Comparison of ENCODE assay signal across 8 mouse cellular contexts in the genomic region with DNA sequence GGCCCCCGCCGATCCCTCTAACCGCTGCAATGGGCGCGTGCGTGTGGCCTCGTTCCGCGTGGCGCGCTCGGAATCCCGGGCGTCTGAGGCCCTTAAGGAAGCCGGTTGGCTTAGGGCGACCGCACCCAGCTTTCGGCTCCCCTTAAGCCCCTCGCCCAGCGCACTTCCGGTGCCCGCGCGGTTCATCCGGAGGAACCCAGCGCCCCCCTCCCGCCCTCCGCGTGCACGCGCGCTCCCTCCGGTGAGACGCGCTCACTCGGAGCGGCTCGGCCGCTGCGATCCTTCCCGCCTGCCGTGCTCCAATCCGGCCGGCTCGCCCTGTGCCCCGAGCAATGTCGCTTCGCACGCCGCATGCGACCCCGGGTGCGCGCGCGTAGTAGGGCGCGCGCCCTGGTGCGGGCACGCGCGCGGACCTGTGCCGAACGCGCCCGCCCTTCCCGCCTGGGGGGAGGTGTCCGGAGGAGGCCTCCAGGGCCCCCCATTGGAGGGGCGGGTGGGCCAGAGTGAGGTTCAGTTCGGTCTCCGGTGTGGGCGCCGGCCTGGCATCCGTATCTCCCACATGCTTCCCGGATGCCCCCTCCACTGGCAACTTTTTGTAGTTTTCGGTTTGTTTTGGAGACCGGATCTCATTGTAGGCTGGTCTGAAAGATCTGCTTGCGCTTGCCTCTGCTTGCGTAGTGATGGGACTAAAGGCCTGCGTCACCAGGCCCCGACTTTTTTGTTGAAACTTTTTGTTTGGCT. TPM values are rescaled to one million over a fixed set of nuclear protein-coding genes. Genes with fewer than 3 reads are reported as not detected.
DNase-seq lines count a peak whose midpoint lies in the region; ATAC-seq and TF ChIP-seq lines count a peak whose summit lies in the region.

No protein-coding gene starts in this region.

- H3K4me1 ChIP-seq in forebrain, embryonic 14.5 days (ENCODE audit: control insufficient read depth, insufficient read depth, low read length), result peaks cover 48% of the 10 kb centered on the region
- peaks cover 62% of the 10 kb centered on the region for H3K4me1 ChIP-seq in hindbrain, embryonic 14.5 days (replicated peaks; ENCODE audit: control insufficient read depth, insufficient read depth, low read length)
- H3K4me1 ChIP-seq in liver, embryonic 11.5 days (replicated peaks; ENCODE audit: control insufficient read depth, insufficient read depth, low read length), result peaks cover 53% of the 10 kb centered on the region

- H3K27ac ChIP-seq in forebrain, embryonic 14.5 days (ENCODE audit: low read depth, low read length), result peak overlapping the region; percentile 99
- H3K27ac ChIP-seq in hindbrain, embryonic 14.5 days, result peak overlapping the region; percentile 100
- H3K27ac ChIP-seq in liver, embryonic 11.5 days (ENCODE audit: low read depth, low read length), result peak overlapping the region; percentile 100

- peak overlapping the region; percentile 97 for H3K4me3 ChIP-seq in forebrain, embryonic 14.5 days (ENCODE audit: low read depth, low read length)
- H3K4me3 ChIP-seq in hindbrain, embryonic 14.5 days (replicated peaks; ENCODE audit: low read length), result peak overlapping the region; percentile 95
- H3K4me3 ChIP-seq in liver, embryonic 11.5 days (ENCODE audit: low read depth, low read length), result peak overlapping the region; percentile 99
- peak overlapping the region; percentile 98 for H3K4me3 ChIP-seq in myocyte

- peak; percentile 2; the same call in 1 of the 2 replicates for ATAC-seq in frontal cortex, adult (ENCODE audit: low TSS enrichment)
- ATAC-seq in forebrain, embryonic 14.5 days, result peak; percentile 35
- peak; percentile 9 for ATAC-seq in hindbrain, embryonic 14.5 days (ENCODE audit: low FRiP score)
- ATAC-seq in liver, embryonic 11.5 days (replicated peaks; ENCODE audit: low FRiP score), result peak; percentile 21

- no peak for TF ChIP-seq POLR2A in myocyte (IDR thresholded peaks at IDR 0.05; ENCODE audit: insufficient read length, low read depth)

- no peaks in the 10 kb centered on the region for H3K27me3 ChIP-seq in forebrain, embryonic 14.5 days (replicated peaks; ENCODE audit: control insufficient read depth, insufficient read depth, low read length)
- no peaks in the 10 kb centered on the region for H3K27me3 ChIP-seq in hindbrain, embryonic 14.5 days (ENCODE audit: control insufficient read depth, insufficient read depth, low read length)
- no peaks in the 10 kb centered on the region for H3K27me3 ChIP-seq in liver, embryonic 11.5 days (replicated peaks; ENCODE audit: control insufficient read depth, insufficient read depth, low read length)
- H3K27me3 ChIP-seq in myocyte (ENCODE audit: control insufficient read depth, insufficient read depth, insufficient read length), result no peaks in the 10 kb centered on the region

- under 1% methylated on average over 69 of the region's 83 CpGs for WGBS in forebrain, embryonic 14.5 days
- under 1% methylated on average over 77 of the region's 83 CpGs for WGBS in hindbrain, embryonic 14.5 days
- WGBS in liver, embryonic 11.5 days, result under 1% methylated on average over 83 of the region's 83 CpGs

- H3K36me3 ChIP-seq in forebrain, embryonic 14.5 days (ENCODE audit: control insufficient read depth, insufficient read depth, low read length), result peaks cover 33% of the 10 kb centered on the region
- H3K36me3 ChIP-seq in hindbrain, embryonic 14.5 days (replicated peaks; ENCODE audit: control insufficient read depth, insufficient read depth), result peaks cover 36% of the 10 kb centered on the region
- peaks cover 37% of the 10 kb centered on the region for H3K36me3 ChIP-seq in liver, embryonic 11.5 days (ENCODE audit: control insufficient read depth, insufficient read depth, low read length)
- peaks cover 16% of the 10 kb centered on the region for H3K36me3 ChIP-seq in myocyte (ENCODE audit: control insufficient read depth, insufficient read depth)

- no peak for DNase-seq in frontal cortex, postnatal 36 days (ENCODE audit: low spot score in 2 of 2)
- DNase-seq in c-Kit-negative CD71-positive TER-119-positive erythroid progenitor cells, embryonic 14.5 days (ENCODE audit: low read depth, low spot score), result peak; percentile 42
- peak; percentile 80 for DNase-seq in forebrain, embryonic 14.5 days (ENCODE audit: low spot score)
- peak; percentile 72 for DNase-seq in hindbrain, embryonic 14.5 days (ENCODE audit: low spot score)
- DNase-seq in liver, embryonic 11.5 days (ENCODE audit: low spot score), result peak; percentile 77
- DNase-seq in thymus, adult 18-20 months, result peak; percentile 69 to 78

- H3K9ac ChIP-seq in forebrain, embryonic 14.5 days (ENCODE audit: low read length), result peak overlapping the region; percentile 94
- peak overlapping the region; percentile 98 for H3K9ac ChIP-seq in hindbrain, embryonic 14.5 days
- peak overlapping the region; percentile 99 for H3K9ac ChIP-seq in liver, embryonic 11.5 days (ENCODE audit: low read depth, low read length)

- no peaks in the 10 kb centered on the region for H3K9me3 ChIP-seq in forebrain, embryonic 14.5 days (replicated peaks; ENCODE audit: control insufficient read depth, low read length)
- H3K9me3 ChIP-seq in hindbrain, embryonic 14.5 days (ENCODE audit: control insufficient read depth, low read length), result no peaks in the 10 kb centered on the region
- H3K9me3 ChIP-seq in liver, embryonic 11.5 days (ENCODE audit: control insufficient read depth, low read length), result no peaks in the 10 kb centered on the region

- peak overlapping the region; percentile 83 for H3ac ChIP-seq in myocyte (ENCODE audit: control insufficient read depth, insufficient read length)

- peak overlapping the region; percentile 82 for H3K4me2 ChIP-seq in forebrain, embryonic 14.5 days (ENCODE audit: low read length)
- peak overlapping the region; percentile 98 for H3K4me2 ChIP-seq in hindbrain, embryonic 14.5 days (replicated peaks)
- H3K4me2 ChIP-seq in liver, embryonic 11.5 days, result peak overlapping the region; percentile 99
- H3K4me2 ChIP-seq in myocyte (ENCODE audit: low read depth), result peak overlapping the region; percentile 96

- H3K79me2 ChIP-seq in myocyte (ENCODE audit: control insufficient read depth, insufficient read depth), result peaks cover 50% of the 10 kb centered on the region

TF ChIP-seq in myocyte, 11 proteins besides CTCF, POLR2A, EP300 and RAD21:
- TF ChIP-seq POLR2AphosphoS2 (IDR thresholded peaks at IDR 0.05; ENCODE audit: insufficient read length, low read depth) (no peak), E2F4 (IDR thresholded peaks at IDR 0.05; ENCODE audit: insufficient read depth) (no peak), MYOG (IDR thresholded peaks at IDR 0.05; ENCODE audit: control insufficient read depth in 1 of 3, insufficient read depth in 1 of 3, insufficient read length in 2 of 3, low read depth in 2 of 3) (no peak), CEBPB (IDR thresholded peaks at IDR 0.05; ENCODE audit: insufficient read depth, poor library complexity, severe bottlenecking) (no peak), USF1 (IDR thresholded peaks at IDR 0.05; ENCODE audit: low read depth) (no peak), REST (IDR thresholded peaks at IDR 0.05; ENCODE audit: insufficient read depth, insufficient read length) (no peak), TCF3 (IDR thresholded peaks at IDR 0.05; ENCODE audit: insufficient read length, low read depth) (no peak), MYOD1 (IDR thresholded peaks at IDR 0.05; ENCODE audit: control insufficient read depth in 1 of 3, insufficient read length in 2 of 3, low read depth in 2 of 3) (no peak), SRF (IDR thresholded peaks at IDR 0.05; ENCODE audit: control insufficient read depth, insufficient read length, low read depth) (no peak), TCF12 (IDR thresholded peaks at IDR 0.05; ENCODE audit: insufficient read depth, poor library complexity, severe bottlenecking) (no peak), MAX (IDR thresholded peaks at IDR 0.05; ENCODE audit: low read depth) (no peak)

RNA-seq across cellular contexts. Expression of a gene that starts 0.7 kb away (rescaled TPM):
- 98.2 and 109 TPM in 2 replicates for polyA plus RNA-seq in forebrain, embryonic 14.5 days (2014; fragmentation: Nextera tagmentation; extraction: Ambion mirVana)
- polyA plus RNA-seq in hindbrain, embryonic 14.5 days (2014; fragmentation: Nextera tagmentation; extraction: Ambion mirVana), result 59.5 and 62.6 TPM in 2 replicates
- 329 and 336 TPM in 2 replicates for polyA plus RNA-seq in liver, embryonic 11.5 days (2014; fragmentation: Nextera tagmentation; extraction: Ambion mirVana)
- polyA plus RNA-seq in myocyte (2012; fragmentation: generic; extraction: Trizol), result 158 TPM

RNA-seq across cellular contexts. Expression of a gene that starts 19.3 kb away (rescaled TPM):
- 16.9 and 17.1 TPM in 2 replicates for polyA plus RNA-seq in forebrain, embryonic 14.5 days (2014; fragmentation: Nextera tagmentation; extraction: Ambion mirVana)
- 10.1 and 12.8 TPM in 2 replicates for polyA plus RNA-seq in hindbrain, embryonic 14.5 days (2014; fragmentation: Nextera tagmentation; extraction: Ambion mirVana)
- 50.9 and 52.4 TPM in 2 replicates for polyA plus RNA-seq in liver, embryonic 11.5 days (2014; fragmentation: Nextera tagmentation; extraction: Ambion mirVana)
- polyA plus RNA-seq in myocyte (2012; fragmentation: generic; extraction: Trizol), result 0.22 TPM

RNA-seq across cellular contexts. Expression of a gene that starts 19.5 kb away (rescaled TPM):
- polyA plus RNA-seq in forebrain, embryonic 14.5 days (2014; fragmentation: Nextera tagmentation; extraction: Ambion mirVana), result 224 and 298 TPM in 2 replicates
- polyA plus RNA-seq in hindbrain, embryonic 14.5 days (2014; fragmentation: Nextera tagmentation; extraction: Ambion mirVana), result 288 and 294 TPM in 2 replicates
- 17.6 and 20.9 TPM in 2 replicates for polyA plus RNA-seq in liver, embryonic 11.5 days (2014; fragmentation: Nextera tagmentation; extraction: Ambion mirVana)
- polyA plus RNA-seq in myocyte (2012; fragmentation: generic; extraction: Trizol), result 5.4 TPM

RNA-seq across cellular contexts. Expression of a gene that starts 31.1 kb away (rescaled TPM):
- 0.36 TPM in 1 of 2 replicates, not detected in the other for polyA plus RNA-seq in forebrain, embryonic 14.5 days (2014; fragmentation: Nextera tagmentation; extraction: Ambion mirVana)
- polyA plus RNA-seq in hindbrain, embryonic 14.5 days (2014; fragmentation: Nextera tagmentation; extraction: Ambion mirVana), result 0.47 TPM in 1 of 2 replicates, not detected in the other
- polyA plus RNA-seq in liver, embryonic 11.5 days (2014; fragmentation: Nextera tagmentation; extraction: Ambion mirVana), result 11.1 and 11.8 TPM in 2 replicates
- polyA plus RNA-seq in myocyte (2012; fragmentation: generic; extraction: Trizol), result not detected

RNA-seq across cellular contexts. Expression of a gene that starts 34.2 kb away (rescaled TPM):
- 0.41 and 0.51 TPM in 2 replicates for polyA plus RNA-seq in forebrain, embryonic 14.5 days (2014; fragmentation: Nextera tagmentation; extraction: Ambion mirVana)
- 0.08 and 0.74 TPM in 2 replicates for polyA plus RNA-seq in hindbrain, embryonic 14.5 days (2014; fragmentation: Nextera tagmentation; extraction: Ambion mirVana)
- polyA plus RNA-seq in liver, embryonic 11.5 days (2014; fragmentation: Nextera tagmentation; extraction: Ambion mirVana), result 0.69 and 1.5 TPM in 2 replicates
- 0.06 TPM for polyA plus RNA-seq in myocyte (2012; fragmentation: generic; extraction: Trizol)

Comparison
In these comparisons a context has a peak if more than half of its experiments do, and no peak if none do; other contexts are left out.
1. DNase-seq: peak in c-Kit-negative CD71-positive TER-119-positive erythroid progenitor cells, embryonic 14.5 days (single experiment), forebrain, embryonic 14.5 days (single experiment), hindbrain, embryonic 14.5 days (single experiment), liver, embryonic 11.5 days (single experiment) and thymus, adult 18-20 months (2 of 2); none in frontal cortex, postnatal 36 days (0 of 2).
2. RNA of a gene that starts 19.5 kb away (polyA plus RNA-seq): 288 to 294 TPM in hindbrain, embryonic 14.5 days and 224 to 298 TPM in forebrain, embryonic 14.5 days; 17.6 to 20.9 TPM in liver, embryonic 11.5 days and 5.4 TPM in myocyte (single experiment); every median in the first group is over 10 times any median in the second.
3. Peak in every context shown above with its lines, with median percentiles within 50 percentile points of each other: ATAC-seq, H3K27ac ChIP-seq, H3K4me2 ChIP-seq, H3K4me3 ChIP-seq and H3K9ac ChIP-seq.